Mouse (Mus musculus) ES-E14 (cell line): ENCODE measurements at regions not wholly inside any gene's neighbourhood (a gene's known extent, or its start where the extent isn't known, plus 50 kb on each side); places are given as distances from the start of the nearest gene placed in this dataset.

ENCODE experiments used
- CHD2 ChIP-seq: IDR thresholded peaks from 2 replicates; pipeline ENCODE4 v1.6.1; 2014; ENCODE audit warnings: mild to moderate bottlenecking, low read depth, low read length, inconsistent platforms
- HCFC1 ChIP-seq: IDR thresholded peaks from 2 replicates; pipeline ENCODE4 v1.6.1; 2012; ENCODE audit warnings: low read length, inconsistent platforms, borderline replicate concordance; ENCODE audit not compliant: insufficient read depth
- ZC3H11A ChIP-seq: IDR thresholded peaks from 2 replicates; pipeline ENCODE4 v1.6.1; 2012; ENCODE audit warnings: low read depth, mild to moderate bottlenecking, inconsistent platforms, low read length, borderline replicate concordance
- ZNF384 ChIP-seq: IDR thresholded peaks from 2 replicates; pipeline ENCODE4 v1.6.1; 2012; ENCODE audit warnings: low read depth, low read length, inconsistent platforms

GRCm38 (mm10) chr9:46816126-46816525 lies 182.4 kb upstream of the Gm4791 start:
- TF ChIP-seq CHD2 = no peak
- no peak for TF ChIP-seq ZNF384
- TF ChIP-seq HCFC1 = no peak
- no peak for TF ChIP-seq ZC3H11A
